Mouse (Mus musculus): ENCODE data around the gene Hsph1.

Hsph1 gene

GRCm38 (mm10) chr5:149585910-149586309, 50.3 kb downstream of the Hsph1 start:
- peak; percentile 18 for DNase-seq

DNA sequence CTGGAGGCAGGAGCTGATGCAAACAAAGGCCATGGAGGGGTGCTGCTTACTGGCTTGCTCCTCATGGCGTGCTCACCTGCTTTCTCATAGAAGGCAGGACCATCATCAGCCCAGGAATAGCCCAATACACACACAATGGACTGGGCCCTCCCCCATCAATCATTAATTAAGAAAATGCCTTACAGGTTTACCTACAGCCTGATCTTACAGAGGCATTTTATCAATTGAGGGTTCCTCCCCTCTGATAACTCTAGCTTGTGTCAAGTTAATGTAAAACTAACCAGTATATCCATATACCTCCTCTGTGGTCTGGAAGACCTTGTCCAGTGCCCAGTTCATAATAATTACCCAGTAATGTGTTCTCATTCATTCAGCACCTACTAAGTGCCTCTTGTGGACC, 50.9 kb downstream of the Hsph1 start:
- no peak for DNase-seq

DNA sequence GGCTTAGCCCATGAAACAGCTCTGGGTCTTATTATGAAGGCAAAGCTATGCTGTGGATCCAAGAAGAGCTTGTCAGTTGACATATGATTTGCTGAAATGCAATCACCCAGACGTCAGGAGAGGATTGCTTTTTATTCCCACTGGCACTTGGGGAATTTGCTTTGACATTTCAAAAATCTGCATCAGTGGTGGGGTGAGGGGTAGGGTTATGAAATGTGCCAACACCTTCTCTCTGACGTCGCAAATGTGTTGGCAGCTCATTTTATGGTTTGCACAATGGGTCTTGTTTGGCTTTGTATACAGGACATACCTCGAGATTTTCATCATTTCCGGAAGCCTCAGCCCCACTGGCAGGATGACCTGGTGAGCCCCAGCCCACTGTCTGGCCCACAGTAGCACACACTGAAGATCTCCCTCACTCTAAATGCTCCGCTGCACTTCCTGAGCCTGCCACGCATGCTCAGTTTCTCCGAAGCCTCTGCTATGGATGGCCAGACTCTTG, 52.0 kb downstream of the Hsph1 start:
- no peak for DNase-seq

GRCm38 (mm10) chr5:149583507-149583906, 52.7 kb downstream of the Hsph1 start:
- no peak for DNase-seq

- no peak for DNase-seq
These were observed 53.4 kb downstream of the Hsph1 start for GRCm38 (mm10) chr5:149582642-149583262.

DNA sequence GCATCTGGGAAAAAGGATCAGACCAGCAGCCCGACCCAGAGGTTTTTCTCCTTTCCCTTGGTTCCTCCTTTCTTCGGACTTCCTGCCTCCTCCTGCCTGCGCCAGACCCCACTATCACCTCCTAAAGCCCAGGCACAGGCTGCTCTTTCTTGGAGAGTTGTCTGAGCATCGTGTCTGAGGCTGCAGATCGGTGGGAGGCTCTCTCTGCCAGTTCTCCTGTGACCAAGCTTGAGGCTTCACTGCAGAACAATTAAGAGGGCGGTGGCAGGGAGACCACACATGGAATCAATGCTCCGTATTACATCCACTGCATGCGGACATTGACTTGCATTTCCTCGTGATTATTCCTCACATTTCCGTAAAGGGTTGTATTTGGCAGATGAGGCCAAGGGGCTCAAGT, 58.7 kb downstream of the Hsph1 start:
- no peak for DNase-seq

GRCm38 (mm10) chr5:149576977-149577376, 59.2 kb downstream of the Hsph1 start:
- DNase-seq: no peak

GRCm38 (mm10) chr5:149568993-149569392, 67.2 kb downstream of the Hsph1 start:
- no peak for DNase-seq

GRCm38 (mm10) chr5:149566957-149567356, 69.2 kb downstream of the Hsph1 start:
- DNase-seq: no peak

- DNase-seq: no peak
These were observed 70.2 kb downstream of the Hsph1 start for GRCm38 (mm10) chr5:149566026-149566425.

Measured in liver (tissue).